Mouse (Mus musculus): ENCODE results near the gene Pkig. TPM values are rescaled to one million over a fixed set of nuclear protein-coding genes. Genes with fewer than 3 reads are reported as not detected.

Gene Pkig
- polyA plus RNA-seq (2012; ENCODE audit: low replicate concordance) = 601 and 817 TPM in 2 replicates

DNA sequence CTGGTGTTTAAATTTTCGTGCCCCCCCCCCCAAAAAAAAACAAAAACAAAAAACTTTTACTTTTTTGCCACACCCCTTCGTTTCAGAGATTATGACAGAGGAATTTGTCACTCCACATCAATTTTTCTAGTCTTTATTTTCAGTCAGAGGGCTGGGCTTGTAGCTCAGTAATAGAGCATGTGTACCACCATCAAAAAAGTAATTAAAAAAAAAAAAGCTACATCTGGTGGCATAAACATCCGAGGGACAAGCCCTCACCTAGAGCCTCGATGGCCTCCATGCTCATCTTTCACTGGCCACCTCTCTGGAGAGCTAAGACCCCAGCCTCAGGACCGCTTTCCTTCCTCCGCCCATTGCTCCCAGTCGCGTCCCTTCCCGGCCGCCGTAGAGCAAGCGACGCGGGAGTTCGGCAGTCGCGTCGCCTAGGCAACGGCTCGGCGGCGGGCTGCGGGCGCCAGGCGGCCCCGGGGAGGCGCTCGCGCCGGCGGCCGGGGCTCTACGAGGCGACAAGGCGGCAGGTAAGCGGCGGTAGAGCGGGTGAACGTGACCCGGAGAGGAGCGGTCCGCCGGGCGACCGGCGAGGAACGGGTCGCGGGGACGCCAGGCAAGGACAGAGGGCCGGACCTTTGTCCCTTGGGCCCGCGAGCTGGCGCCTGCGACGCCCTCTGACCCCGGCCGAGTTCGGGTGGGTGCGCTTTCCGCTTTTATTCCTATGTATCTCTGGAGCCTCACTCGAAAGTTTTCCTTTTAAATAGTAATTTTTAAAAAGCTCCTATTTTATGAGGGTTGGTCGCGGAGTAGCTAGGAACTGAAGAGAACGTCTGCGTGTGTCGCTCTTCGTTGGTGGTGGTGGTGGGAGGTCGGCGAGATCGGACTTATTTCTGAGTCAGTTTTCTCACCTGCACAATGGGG is at the start of gene Pkig:
TSS of gene Pkig (plus strand) at position 412 of the 912 bp plus-strand sequence.

DNA sequence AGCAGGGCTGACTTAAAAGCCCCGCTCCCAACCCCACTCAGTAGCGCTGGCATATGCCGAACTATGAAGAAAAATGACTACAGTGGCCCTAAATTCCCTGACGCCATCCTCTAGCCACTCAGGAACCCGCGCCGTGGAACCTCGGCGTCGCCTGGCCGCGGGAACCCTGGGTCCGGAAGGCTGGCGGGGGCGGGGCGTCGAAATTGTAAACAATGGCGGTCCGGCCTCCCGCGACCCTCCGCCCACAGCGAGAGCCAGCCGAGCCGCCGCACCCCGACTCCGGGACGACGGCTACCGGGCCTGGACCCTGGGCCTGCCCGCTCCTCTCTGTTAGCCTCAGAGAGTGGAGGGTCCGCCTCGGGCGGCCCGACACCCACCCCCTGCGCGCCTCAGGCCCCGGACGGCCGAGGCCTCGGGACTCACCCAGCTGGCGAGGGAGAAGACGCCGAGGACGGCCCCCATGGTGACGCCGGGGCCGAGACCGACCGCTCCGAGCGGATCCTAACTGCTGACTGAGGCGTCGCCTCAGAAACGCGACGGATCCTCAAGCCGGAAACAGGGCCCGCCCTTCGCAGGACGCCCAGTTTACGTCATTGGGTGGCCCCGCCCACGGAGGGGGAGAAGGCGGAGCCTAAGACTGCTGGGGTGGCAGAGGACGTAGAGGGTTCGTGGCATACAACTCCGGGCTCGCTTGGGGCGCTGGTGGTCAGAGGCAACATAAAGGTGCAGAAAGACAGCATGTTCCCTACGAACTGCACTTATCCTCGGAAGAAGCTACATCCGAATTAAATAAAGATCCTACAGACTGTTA is 13.4 kb upstream of the Pkig start, which contains the start of gene Serinc3:
TSS of gene Serinc3 (minus strand) at position 557 of the 811 bp plus-strand sequence.

DNA sequence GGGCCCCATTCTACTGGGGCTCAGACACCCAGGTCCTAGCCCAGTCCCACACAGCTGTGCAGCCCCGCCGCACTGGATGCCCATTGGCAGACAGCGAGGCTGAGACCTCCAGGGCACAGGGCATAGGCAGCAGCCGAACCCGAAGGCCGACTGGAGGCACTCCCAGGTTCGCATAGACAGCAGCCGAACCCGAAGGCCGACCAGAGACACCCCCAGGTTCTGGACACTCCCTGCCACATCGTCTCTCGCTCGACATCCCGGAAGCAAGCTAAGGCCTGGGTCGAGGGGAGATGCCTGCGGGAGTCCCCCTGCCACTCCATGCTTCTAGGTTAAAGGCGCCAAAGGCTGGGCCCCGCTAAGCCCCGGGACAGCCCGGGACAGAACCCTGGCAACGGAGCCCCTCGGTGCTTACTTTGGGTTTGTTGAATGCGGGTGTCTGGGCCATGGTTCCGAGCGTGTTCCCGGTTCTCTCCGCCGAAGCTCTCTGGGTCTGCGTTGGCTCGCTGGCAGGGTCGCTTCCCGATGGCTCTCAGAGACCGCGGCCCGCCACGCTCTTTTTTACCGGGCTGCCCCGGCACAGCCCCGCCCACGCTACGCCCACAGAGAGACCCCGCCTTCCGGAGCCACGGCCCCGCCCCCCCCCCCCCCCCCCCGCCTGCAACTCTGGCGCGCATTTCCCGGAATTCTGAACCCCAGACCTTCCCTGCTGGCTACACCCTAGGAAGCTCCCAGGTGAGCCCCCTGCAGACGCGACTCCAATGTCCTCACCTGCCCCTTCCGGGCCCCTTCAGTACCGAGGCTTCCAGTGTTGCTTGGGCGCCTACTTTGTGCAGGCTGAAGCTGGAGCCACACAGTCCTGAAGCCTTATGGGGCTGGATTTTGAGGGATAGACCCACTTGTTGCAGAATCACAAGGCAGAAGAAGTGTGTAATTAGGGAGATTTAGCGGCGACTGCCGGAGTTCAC is 91.7 kb downstream of the Pkig start, which contains the start of gene Ada:
TSS of gene Ada (minus strand) at position 593 of the 965 bp plus-strand sequence.

Other genes starting within 250 kb of the Pkig start
- 2.0 and 3.8 TPM in 2 replicates for gene Oser1, start 233.7 kb upstream of the Pkig start, polyA plus RNA-seq (2012; ENCODE audit: low replicate concordance)
- gene Gdap1l1, start 219.9 kb upstream of the Pkig start, polyA plus RNA-seq (2012; ENCODE audit: low replicate concordance) = 0.15 TPM in 1 of 2 replicates, not detected in the other
- 3.6 and 6.0 TPM in 2 replicates for gene Fitm2, start 185.8 kb upstream of the Pkig start, polyA plus RNA-seq (2012; ENCODE audit: low replicate concordance)
- not detected in 2 replicates for gene R3hdml, start 166.1 kb upstream of the Pkig start, polyA plus RNA-seq (2012; ENCODE audit: low replicate concordance)
- 0.27 and 0.46 TPM in 2 replicates for gene Hnf4a, start 151.6 kb upstream of the Pkig start, polyA plus RNA-seq (2012; ENCODE audit: low replicate concordance)
- gene Ttpal, start 56.1 kb upstream of the Pkig start, polyA plus RNA-seq (2012; ENCODE audit: low replicate concordance) = 17.9 and 83.9 TPM in 2 replicates
- 41.8 and 151 TPM in 2 replicates for gene Serinc3, start 13.3 kb upstream of the Pkig start, polyA plus RNA-seq (2012; ENCODE audit: low replicate concordance)
- 8.4 and 21.7 TPM in 2 replicates for gene Ada, start 91.9 kb downstream of the Pkig start, polyA plus RNA-seq (2012; ENCODE audit: low replicate concordance)
- 0.89 and 1.5 TPM in 2 replicates for gene Ccn5, start 162.5 kb downstream of the Pkig start, polyA plus RNA-seq (2012; ENCODE audit: low replicate concordance)
- not detected in 2 replicates for gene Kcnk15, start 195.3 kb downstream of the Pkig start, polyA plus RNA-seq (2012; ENCODE audit: low replicate concordance)